Mouse (Mus musculus) R1 (cell line): ENCODE data around the gene Fbxw28.
"Not testable (repeated sequence)": the region's sequence is repeated elsewhere in the genome, so short reads cannot be mapped to it uniquely, and the experiment has no call there.

Experiments used
- DNase-seq: peaks from one replicate; pipeline ENCODE4 v3.0.0-alpha.2; 2018; ENCODE audit warnings: low read depth, low spot score

Gene Fbxw28

DNA sequence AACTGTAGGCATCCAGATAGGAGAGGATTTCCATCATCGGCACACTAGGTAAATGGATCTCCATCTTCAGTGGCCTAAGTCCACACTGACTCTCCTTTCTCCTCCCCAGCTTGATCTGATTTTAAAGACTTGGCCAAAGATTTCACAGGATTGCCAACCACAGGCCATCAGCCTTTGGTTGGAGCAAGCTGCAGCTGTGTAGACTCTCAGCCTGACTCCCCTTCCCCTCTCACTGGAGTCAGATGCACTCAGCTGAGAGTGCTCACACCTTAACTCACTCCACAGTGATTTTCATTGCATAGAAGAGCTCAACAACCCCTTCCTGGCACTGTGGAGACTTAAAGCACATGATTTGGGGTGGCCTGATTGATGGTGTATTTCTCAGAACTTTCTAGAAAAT lies at the start of gene Fbxw28:
Gene Fbxw28, minus strand, starts transcription at position 101 of the 400 bp plus-strand sequence.
- DNase-seq, result not testable (repeated sequence)

DNA sequence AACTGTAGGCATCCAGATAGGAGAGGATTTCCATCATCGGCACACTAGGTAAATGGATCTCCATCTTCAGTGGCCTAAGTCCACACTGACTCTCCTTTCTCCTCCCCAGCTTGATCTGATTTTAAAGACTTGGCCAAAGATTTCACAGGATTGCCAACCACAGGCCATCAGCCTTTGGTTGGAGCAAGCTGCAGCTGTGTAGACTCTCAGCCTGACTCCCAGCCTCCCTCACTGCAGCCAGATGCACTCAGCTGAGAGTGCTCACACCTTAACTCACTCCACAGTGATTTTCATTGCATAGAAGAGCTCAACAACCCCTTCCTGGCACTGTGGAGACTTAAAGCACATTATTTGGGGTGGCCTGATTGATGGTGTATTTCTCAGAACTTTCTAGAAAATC lies 51.9 kb downstream of the Fbxw28 start, which contains the start of gene Fbxw14:
Gene Fbxw14, minus strand, starts transcription at position 101 of the 400 bp plus-strand sequence.
- DNase-seq, result not testable (repeated sequence)
